Mouse (Mus musculus) cerebellum, postnatal 36 days (tissue): ENCODE data around the gene Lag3.
A peak's percentile ranks its signal among the peaks of the same experiment; 100 is the strongest.

Experiments
- DNase-seq, 2 experiments: peaks; one replicate each; pipeline ENCODE4 v3.0.0; 2021 to 2022; ENCODE audit warnings: mixed read lengths in 2 of 2

The Lag3 gene

GRCm38 (mm10) chr6:124919695-124920317, 8.3 kb upstream of the Lag3 start, which contains the start of gene Ptms:
Gene Ptms (minus strand): TSS chr6:124920103.
- DNase-seq, result peak; percentile 97 to 98

- no peak for DNase-seq
These were observed 7.6 kb upstream of the Lag3 start for GRCm38 (mm10) chr6:124918890-124919627.

- no peak for DNase-seq
These were observed 6.8 kb upstream of the Lag3 start for GRCm38 (mm10) chr6:124918331-124918690.

GRCm38 (mm10) chr6:124917518-124918330, 6.2 kb upstream of the Lag3 start:
- peak; percentile 88 to 95 for DNase-seq

- peak; percentile 94 to 97 for DNase-seq
These were observed 5.4 kb upstream of the Lag3 start for GRCm38 (mm10) chr6:124916695-124917517.

- DNase-seq, result no peak
These were observed 4.6 kb upstream of the Lag3 start for GRCm38 (mm10) chr6:124915942-124916694.

- DNase-seq, result no peak
These were observed 3.8 kb upstream of the Lag3 start for GRCm38 (mm10) chr6:124915160-124915941.

- no peak for DNase-seq
These were observed 3.0 kb upstream of the Lag3 start for GRCm38 (mm10) chr6:124914511-124914910.

- no peak for DNase-seq
These were observed 2.3 kb upstream of the Lag3 start for GRCm38 (mm10) chr6:124913721-124914285.

- DNase-seq, result no peak
These were observed 1.7 kb upstream of the Lag3 start for GRCm38 (mm10) chr6:124913214-124913613.

- DNase-seq, result no peak
These were observed 1.5 kb downstream of the Lag3 start for GRCm38 (mm10) chr6:124910032-124910431.

- no peak for DNase-seq
These were observed 3.7 kb downstream of the Lag3 start for GRCm38 (mm10) chr6:124907767-124908166.

- no peak for DNase-seq
These were observed 6.3 kb downstream of the Lag3 start for GRCm38 (mm10) chr6:124904991-124905860.

GRCm38 (mm10) chr6:124904161-124904981, 7.1 kb downstream of the Lag3 start:
- DNase-seq, result peak; percentile 70 to 79

- peak; percentile 98 to 99 for DNase-seq
These were observed 7.8 kb downstream of the Lag3 start for GRCm38 (mm10) chr6:124903580-124904151.

GRCm38 (mm10) chr6:124901851-124902250, 9.7 kb downstream of the Lag3 start:
- no peak for DNase-seq

GRCm38 (mm10) chr6:124900801-124901480, 10.6 kb downstream of the Lag3 start:
- no peak for DNase-seq
